Mouse (Mus musculus) heart, postnatal 10 days (tissue): Measurements from ENCODE around the gene Tex14. TPM values are rescaled to one million over a fixed set of nuclear protein-coding genes. Genes with fewer than 3 reads are reported as not detected.
"Not testable (repeated sequence)": the region's sequence is repeated elsewhere in the genome, so short reads cannot be mapped to it uniquely, and the experiment has no call there.

Experiments
- DNase-seq, 2 experiments: peaks; one replicate each; pipeline ENCODE4 v3.0.0; 2021
- intact Hi-C: fragments of 180-260 bp; cut with DNase I; formaldehyde crosslinking; loops from one replicate; pipeline ENCODE4 v1.15.1; 2025
- total RNA-seq, 2 experiments: library from RNA; stranded (reverse); gene quantifications; 2 replicates each; pipeline ENCODE4 v1.2.3; 2021

Gene Tex14
- under 1 TPM; 0.10 to 0.47 TPM for total RNA-seq

DNA sequence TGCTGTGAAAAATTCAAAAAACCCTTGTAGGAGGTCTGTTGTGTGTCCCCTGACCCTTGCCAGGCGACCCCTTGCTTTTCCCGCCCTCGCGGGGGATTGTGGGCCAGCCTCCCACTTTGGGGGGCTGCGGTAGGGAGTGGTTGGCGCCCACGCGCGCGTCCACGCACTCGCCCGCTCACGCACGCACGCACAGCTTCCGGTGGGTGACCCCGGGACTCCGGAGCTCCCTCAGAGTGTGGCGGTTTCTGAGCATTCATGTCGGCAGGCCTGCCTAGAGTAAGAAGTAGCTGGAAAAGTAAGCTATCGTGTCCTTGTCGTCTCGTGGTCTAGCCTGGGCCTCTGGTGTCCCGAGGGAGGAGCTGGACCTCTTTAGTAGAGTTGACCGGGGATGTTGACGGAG lies at the start of gene Tex14, which contains the start of gene Rad51c:
Gene Tex14 (plus strand): TSS at position 190 of the 400 bp plus-strand sequence.
Gene Rad51c (minus strand): TSS at position 79 of the 400 bp plus-strand sequence.
- intact Hi-C loops, result loop anchor here (2.0 kb wide), 1 partner anchor 16 kb away; no protein-coding TSS in a partner anchor
- DNase-seq, result no peak

DNA sequence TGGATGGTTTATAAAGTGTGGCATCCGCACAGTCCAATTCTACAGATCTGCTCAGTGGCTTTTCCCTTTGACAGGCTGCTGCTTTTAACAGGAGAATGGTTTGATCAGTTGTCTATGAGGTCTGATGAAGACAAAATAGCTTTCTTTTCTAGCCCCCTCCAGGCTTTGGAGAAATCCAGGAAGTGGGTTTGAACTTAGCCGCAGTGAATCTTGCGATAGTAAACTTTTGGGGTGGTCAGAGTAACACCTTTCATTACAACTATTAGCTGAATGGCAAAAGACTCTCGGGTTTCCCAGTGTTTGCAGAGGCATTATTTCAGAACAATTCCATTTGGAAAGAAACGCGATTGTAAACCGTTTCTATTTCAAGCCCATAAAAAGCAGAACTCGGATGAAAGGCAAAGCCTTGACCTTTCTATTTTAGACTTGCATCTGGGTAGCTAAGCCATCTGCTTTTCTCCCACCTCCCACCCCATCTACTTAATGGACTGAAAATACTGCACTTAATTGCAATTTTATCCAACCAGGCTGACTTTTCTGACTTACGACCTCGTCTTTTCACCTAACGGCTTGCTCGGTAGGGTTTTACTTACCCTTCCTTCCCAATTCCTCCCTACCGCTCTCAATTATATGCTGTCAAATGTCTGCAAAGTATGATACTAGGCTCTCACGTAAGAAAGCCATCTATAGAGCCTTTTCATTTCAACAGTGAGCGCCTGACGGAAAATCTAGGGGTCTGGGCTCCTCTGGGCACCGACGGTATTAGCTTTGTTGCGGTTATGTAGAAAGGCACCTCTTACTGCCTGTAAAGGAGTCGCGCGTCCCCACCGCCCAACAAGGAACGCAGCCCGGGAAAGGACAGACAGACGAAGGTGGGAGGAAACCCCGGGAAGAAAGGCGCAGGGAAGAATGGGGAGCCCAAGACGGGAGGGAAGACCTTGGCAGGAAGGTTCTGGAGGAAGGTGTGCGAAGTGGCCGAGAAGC lies 47.3 kb upstream of the Tex14 start:
- peak; percentile 18 to 22 for DNase-seq
- intact Hi-C loops, result loop anchor here (5.0 kb wide), 2 partner anchors 40 to 110 kb away; no protein-coding TSS in a partner anchor

DNA sequence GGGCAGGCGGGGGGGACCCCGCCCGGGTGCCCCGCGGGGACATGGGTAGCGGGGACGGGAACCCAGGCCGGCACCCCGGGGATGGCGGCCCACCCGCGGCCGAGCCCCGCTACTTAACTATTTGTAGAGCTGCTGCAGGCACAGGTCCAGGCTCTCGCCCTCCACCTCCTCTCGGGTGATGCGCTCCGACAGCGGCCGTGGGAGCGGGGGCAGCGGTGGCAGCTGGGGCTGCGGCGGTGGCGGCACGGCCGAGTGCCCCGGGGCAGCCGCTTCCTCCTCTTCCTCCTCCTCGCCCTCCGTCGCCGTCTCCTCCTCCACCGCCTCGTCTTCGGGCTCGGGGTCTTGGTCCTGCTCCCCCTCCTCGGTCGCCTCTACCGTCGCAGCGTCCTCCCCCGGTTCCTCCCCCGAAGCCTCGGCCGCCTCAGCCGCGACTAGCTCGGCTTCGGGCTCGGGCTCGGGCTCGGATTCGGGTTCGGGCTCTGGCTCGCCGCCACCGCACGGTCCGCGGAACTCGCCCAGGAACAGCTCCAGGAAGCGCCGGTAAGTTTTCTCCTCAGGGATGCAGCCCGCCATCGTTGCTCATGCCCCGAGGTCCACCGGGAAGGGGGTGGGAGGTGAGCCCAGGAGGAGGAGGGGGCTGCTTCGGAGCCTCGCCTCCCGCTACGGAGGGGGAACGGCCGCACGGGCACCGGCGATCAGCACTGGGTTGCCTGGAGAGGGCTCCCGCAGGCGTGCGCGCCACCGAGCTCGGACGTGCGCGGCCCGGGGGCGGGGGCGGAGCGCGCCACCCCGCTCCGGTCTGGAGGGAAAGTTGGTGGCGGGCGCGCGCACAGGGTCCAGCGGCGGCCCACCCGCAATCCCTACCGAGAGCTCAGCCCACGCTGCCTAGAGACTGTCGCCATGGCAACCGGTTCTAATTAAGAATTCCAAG lies 46.3 kb upstream of the Tex14 start, which contains the start of gene Ppm1e:
Gene Ppm1e (minus strand): TSS at position 693 of the 931 bp plus-strand sequence.
- intact Hi-C loops, result loop anchor here (5.0 kb wide), 2 partner anchors 41 to 111 kb away; no protein-coding TSS in a partner anchor
- peak; percentile 78 for DNase-seq

DNA sequence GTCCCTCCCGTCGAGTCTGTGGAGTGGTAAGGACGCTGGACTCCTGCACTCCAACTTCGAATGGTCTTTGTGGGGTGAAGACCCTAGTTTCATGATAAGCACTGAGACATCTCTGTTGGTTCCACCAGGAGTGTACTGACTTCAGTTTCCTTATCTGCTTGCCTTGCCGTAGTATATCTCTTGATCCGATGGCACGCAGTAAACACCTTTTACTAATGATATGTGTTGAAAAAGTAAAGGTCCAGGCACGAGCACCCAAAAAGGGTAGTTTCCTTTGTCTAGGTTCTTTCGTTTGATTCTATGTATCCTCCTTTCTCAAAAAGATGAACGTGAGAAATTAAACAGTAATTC lies 45.6 kb upstream of the Tex14 start:
- intact Hi-C loops, result loop anchor here (5.0 kb wide), 2 partner anchors 42 to 112 kb away; no protein-coding TSS in a partner anchor
- DNase-seq, result no peak

DNA sequence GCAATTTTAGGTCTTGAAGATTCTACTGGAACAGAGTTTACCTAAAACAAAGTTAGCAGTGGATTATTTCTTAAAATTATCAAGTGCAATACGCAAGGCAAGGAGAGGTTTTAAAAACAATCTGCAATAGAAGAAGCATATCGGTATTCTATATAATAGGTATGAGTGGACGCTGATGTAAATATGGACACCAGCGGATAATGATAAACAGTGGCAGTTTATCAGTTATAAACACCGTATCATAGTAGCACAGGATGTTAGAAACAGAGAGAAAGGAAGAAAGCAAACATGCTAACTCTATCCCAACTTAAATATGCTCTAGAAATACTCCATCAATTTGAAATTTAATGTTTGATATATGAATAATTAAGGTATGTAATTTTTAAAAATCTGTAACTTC lies 39.7 kb upstream of the Tex14 start:
- no peak for DNase-seq
- intact Hi-C loops, result no loop called here

DNA sequence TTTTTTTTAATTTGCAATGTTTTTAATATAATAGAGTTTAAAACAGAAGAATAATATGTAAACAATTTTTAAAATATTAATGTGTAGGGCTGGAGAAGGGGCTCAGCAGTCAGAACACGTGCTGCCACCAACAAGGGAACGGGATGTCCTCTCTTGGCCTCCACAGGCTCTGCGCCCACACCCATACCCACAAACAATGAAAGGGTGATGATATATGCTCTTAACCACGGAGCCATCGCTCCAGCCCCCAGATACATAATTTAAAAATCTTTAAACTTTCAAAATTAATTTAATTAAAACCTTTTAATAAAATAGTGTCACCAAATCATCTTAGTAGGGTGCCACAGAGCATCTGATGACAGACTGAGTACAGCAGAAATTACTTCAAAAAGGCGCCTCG lies 37.8 kb upstream of the Tex14 start:
- DNase-seq, result no peak
- intact Hi-C loops, result no loop called here

DNA sequence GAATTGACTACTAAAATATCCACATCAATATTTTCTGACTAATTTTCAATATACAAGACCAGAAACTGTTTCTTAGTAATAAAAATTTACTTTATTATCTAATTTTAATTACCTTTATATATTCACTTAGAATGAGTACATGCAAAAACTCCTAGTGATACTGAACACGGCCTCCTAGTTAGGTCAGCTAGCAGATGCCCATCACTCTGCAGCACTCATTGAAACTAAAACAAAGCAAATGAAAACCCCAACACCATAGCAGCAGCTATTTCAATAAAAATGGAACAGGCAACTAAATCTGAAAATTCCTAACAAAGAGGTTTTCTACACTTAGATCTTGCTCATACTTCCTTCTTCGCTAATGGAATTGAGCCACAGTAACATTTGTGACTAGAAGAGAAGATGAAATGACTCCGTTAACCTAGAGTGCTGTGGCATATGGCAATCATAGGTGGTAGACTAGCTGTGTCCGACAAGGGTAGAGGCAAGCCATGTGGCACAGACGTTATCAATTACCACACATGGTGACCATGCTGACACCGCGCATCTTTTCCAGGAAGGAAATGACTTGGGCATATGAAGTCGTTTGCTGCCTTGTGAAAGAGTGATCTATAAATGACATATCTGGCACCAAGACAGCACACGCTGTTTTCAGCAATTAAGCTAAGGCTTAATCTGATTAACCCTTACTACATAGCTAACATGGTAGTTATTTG lies 36.8 kb upstream of the Tex14 start:
- intact Hi-C loops, result no loop called here
- no peak for DNase-seq

DNA sequence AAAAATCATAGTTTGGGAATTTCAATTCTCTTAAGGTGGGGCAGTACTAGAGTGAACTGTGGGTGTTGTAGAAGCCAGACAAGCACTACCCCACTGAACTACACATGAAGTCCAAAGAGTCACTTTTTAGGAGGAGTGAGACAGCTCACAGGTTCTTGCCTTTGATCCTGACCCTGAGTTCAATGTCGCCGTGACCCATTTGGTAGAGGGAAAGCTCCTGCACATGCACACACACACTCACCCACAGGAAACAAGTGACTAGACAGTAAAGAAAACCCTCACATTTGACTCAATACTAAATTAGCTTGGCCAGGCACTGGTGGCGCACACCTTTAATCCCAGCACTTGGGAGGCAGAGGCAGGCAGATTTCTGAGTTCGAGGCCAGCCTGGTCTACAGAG lies 20.3 kb upstream of the Tex14 start:
- intact Hi-C loops, result no loop called here

DNA sequence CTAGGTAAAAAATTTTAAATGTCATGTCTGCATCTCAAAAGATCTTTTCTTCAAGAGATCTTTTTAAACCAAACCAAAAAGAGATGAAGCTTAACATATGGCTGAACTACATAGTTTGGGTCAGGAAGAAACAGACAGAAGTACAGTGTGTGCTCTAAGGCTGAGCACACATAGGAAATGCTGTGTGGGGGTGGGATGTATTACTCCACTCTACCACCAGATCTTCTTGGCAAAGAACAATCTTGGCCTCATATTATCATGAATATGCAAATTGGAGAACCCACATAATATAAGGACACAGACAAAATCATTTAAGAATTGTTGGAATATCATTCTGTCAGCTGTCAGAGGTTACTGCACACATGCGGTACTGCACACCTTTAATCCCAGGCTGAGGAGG lies 19.2 kb upstream of the Tex14 start:
- intact Hi-C loops, result no loop called here
- no peak for DNase-seq

More for the DNA sequence above, 20.3 kb upstream of the Tex14 start:
- DNase-seq, result no peak

DNA sequence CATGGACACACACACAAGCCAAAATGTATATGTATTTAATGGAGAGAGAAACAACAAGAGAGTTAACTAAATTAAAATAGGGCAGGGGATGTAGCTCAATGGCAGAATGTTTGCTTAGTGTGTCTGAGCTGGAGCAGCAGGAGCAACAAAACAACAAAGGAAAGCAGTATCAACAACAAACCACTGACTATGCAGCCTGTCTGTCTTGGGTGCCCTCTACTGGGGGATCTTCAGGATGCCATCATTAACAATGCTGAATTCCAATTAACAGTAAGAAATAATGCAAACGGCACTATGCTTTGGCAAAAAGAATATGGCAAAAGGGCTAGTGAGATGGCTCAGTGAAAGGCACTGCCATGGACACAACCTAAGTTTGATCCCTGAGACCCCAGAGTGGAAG lies 11.0 kb upstream of the Tex14 start:
- peak; percentile 49 to 66 for DNase-seq
- intact Hi-C loops, result loop anchor here (1.0 kb wide), 1 partner anchor 180 kb away; no protein-coding TSS in a partner anchor

DNA sequence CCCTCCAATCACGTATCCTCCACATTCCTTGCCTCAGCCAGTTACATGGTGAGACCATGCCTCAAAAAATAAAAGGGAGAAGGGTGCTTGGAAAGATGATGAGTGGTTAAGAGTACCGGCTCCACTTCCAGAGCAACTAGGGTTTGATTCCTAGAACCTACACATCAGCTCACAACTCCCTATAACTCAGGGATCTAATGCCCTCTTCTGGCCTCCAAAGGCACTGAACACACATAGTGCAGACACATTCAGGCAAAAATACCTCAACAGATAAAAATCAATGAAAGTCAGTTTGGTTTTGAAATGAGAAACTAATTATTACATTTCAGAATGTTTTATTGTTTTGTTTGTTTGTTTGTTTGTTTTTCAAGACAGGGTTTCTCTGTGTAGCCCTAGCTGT lies 6.5 kb upstream of the Tex14 start:
- intact Hi-C loops, result no loop called here
- DNase-seq, result no peak

DNA sequence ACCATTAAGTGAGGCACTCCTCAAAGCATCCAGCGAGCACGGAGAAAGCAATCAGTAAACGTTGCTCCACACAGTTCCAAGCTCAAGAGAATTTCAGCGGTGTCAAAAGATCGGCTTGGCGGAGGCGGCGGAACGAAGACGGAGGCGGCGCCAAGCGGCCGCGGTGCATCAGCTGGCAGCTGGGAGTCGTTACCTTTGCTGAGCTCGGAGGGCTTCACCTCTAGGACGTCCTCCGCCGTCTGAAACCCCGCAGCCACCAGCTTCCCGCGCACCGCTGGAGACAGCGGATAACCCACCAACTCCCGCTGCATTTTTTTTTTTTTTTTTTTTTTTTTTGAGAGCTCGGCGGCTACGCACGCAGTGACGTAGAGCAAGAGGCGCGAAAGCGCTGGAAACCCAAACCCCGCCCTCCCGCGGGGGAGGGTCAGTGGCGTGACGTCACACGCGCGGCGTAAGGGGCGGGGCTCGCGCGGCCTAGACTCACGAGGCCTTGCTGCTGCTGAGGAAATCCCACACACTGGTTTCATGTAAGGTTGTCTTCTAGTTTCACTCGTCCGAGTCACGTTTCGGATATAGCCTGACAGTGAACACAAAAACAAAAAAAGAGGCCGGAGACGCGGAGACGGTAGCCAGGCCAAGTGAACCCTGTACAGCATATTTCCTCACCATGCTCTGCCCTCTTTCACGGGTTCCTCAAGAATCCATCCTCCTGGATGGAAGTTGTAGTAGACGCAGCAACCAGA lies 583 bp upstream of the Tex14 start:
- DNase-seq, result peak; percentile 97
- intact Hi-C loops, result loop anchor here (2.0 kb wide), 1 partner anchor 17 kb away; no protein-coding TSS in a partner anchor

DNA sequence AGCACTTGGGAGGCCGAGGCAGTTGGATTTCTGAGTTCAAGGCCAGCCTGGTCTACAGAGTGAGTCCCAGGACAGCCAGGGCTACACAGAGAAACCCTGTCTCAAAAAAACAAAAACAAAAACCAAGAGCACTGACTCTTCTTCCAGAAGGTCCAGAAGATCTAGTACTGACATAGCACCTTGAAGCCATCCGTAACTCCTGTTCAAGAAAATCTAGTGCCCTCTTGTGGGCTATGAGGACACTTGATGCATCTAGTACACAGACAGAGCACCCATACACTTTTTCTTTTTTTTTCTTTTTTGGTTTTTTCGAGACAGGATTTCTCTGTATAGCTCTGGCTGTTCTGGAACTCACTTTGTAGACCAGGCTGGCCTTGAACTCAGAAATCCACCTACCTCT lies 8.5 kb downstream of the Tex14 start:
- intact Hi-C loops, DNase-seq: not testable (repeated sequence)

DNA sequence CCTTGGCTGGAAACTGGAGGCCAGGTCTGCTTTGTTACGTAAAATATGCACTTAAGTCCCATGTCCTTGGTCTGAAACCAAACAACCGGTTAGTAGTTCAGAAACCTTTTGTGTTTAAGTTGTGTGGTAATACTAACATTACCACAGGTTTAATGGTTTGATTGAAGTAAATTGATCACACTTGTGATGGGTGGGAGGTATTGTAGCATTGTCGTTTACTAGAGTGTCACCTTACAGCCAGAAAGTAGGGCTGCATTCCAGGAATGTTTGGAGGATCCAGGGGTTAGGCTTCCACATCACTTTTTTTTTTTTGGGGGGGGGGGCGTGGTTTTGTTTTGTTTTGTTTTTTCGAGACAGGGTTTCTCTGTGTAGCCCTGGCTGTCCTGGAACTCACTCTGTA lies 11.3 kb downstream of the Tex14 start:
- intact Hi-C loops, result no loop called here
- no peak for DNase-seq

DNA sequence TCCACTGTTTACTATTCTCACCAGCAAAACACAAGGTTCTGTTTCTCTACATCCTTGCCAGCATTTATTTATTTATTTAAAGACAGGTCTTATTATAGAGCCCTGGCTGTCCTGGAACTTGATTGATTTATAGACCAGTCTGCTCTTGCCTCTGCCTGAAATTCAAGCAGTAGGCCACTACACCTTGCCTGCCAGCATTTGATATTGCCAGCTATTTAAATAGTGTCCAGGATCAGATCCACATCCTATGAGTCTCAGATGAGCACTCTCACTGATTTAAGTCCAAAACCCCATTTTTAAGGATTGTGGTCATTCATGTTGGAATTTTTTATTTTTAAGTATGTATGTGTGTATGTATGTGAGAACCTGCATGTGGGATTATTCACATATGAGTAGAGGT lies 16.0 kb downstream of the Tex14 start:
- intact Hi-C loops, result loop anchor here (2.0 kb wide), 1 partner anchor 16 kb away; the partner anchor contains the start of genes Rad51c and Tex14
- no peak for DNase-seq

DNA sequence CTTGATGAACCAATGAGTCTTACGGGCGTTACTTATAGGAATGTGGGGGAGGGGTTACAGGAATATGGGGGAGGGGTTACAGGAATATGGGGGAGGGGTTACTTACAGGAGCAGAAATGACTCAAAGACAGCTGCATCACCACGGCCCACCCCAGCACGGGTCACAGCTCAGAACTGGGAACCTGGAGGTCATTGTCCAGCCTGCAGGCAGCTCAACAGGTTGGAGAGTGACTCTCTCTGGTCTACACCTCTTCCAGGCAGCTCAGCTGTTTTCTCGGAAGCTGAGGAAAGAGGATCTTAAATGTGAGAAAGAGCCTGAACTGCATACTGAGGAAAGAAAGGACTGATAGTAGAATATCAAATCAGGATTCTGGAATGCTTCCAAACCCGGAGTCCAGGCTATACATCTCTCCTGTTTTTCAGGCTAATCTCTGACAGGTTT lies 16.9 kb downstream of the Tex14 start:
- peak; percentile 24 to 41 for DNase-seq
- intact Hi-C loops, result loop anchor here (2.0 kb wide), 2 partner anchors 17 to 49 kb away; partner anchors contain the start of genes Rad51c and Tex14

DNA sequence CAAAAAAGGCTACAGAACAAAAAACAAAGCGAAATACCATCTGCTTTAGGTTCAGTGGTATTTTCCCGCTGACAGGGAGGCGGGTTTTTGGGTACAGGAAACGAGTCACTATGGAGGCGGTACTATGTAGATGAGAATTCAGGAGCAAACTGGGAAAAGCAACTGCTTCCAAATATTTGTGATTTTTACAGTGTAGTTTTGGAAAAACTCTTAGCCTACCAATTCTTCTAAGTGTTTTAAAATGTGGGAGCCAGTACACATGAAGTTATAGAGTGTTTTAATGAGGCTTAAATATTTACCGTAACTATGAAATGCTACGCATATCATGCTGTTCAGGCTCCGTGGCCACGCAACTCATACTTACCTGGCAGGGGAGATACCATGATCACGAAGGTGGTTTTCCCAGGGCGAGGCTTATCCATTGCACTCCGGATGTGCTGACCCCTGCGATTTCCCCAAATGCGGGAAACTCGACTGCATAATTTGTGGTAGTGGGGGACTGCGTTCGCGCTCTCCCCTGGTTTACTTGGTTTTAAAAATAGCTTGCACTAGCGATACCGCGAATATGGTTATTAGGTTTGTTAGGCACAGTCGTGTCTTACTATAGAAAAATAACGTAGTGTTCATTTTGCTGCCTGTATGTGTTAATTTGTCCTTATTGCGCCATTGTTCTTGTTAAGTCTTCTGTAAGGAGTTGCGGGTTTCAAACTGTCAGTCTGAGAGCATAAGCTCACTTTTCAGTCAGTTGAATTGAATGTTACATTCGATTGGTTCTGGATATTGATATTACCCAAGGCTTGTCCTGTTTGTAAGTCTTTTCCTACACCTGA lies 17.9 kb downstream of the Tex14 start:
- peak; percentile 90 to 91 for DNase-seq

More for the DNA sequence above, 17.9 kb downstream of the Tex14 start:
- intact Hi-C loops, result loop anchor here (2.0 kb wide), 1 partner anchor 48 kb away; no protein-coding TSS in a partner anchor
